Mouse (Mus musculus) frontal cortex, postnatal 36 days (tissue): Measurements from ENCODE around the gene Tlx3.

Experiments used
- DNase-seq, 2 experiments: peaks; one replicate each; pipeline ENCODE4 v3.0.0; 2022; ENCODE audit warnings: low spot score in 2 of 2

Tlx3 gene

GRCm38 (mm10) chr11:33203383-33204328 lies at the start of gene Tlx3:
Tlx3 (minus strand) TSS chr11:33203589.
- peak in 1 of 2 experiments; percentile 44 for DNase-seq

GRCm38 (mm10) chr11:33240295-33240694 lies 36.9 kb upstream of the Tlx3 start:
- no peak for DNase-seq

- DNase-seq: no peak
Observed at GRCm38 (mm10) chr11:33234134-33234533, 30.7 kb upstream of the Tlx3 start.

- DNase-seq: no peak
Observed at GRCm38 (mm10) chr11:33232056-33232455, 28.7 kb upstream of the Tlx3 start.

- DNase-seq: no peak
Observed at GRCm38 (mm10) chr11:33228186-33228585, 24.8 kb upstream of the Tlx3 start.

- DNase-seq: no peak
Observed at GRCm38 (mm10) chr11:33226516-33226915, 23.1 kb upstream of the Tlx3 start.

- DNase-seq: peak in 1 of 2 experiments; percentile 47
Observed at GRCm38 (mm10) chr11:33221566-33222365, 18.4 kb upstream of the Tlx3 start.

GRCm38 (mm10) chr11:33220763-33221162 lies 17.4 kb upstream of the Tlx3 start:
- DNase-seq: no peak

- no peak for DNase-seq
Observed at GRCm38 (mm10) chr11:33217384-33218079, 14.1 kb upstream of the Tlx3 start.

- DNase-seq: no peak
Observed at GRCm38 (mm10) chr11:33207411-33207810, 4.0 kb upstream of the Tlx3 start.

GRCm38 (mm10) chr11:33204966-33205365 lies 1.6 kb upstream of the Tlx3 start:
- DNase-seq: no peak

GRCm38 (mm10) chr11:33204329-33204705 lies 928 bp upstream of the Tlx3 start:
- no peak for DNase-seq

GRCm38 (mm10) chr11:33202972-33203371 lies 417 bp downstream of the Tlx3 start:
- DNase-seq: no peak

GRCm38 (mm10) chr11:33202296-33202695 lies 1.1 kb downstream of the Tlx3 start:
- DNase-seq: no peak

- no peak for DNase-seq
Observed at GRCm38 (mm10) chr11:33201626-33202010, 1.8 kb downstream of the Tlx3 start.

GRCm38 (mm10) chr11:33200764-33201625 lies 2.4 kb downstream of the Tlx3 start:
- no peak for DNase-seq

GRCm38 (mm10) chr11:33199906-33200763 lies 3.3 kb downstream of the Tlx3 start:
- no peak for DNase-seq

- DNase-seq: no peak
Observed at GRCm38 (mm10) chr11:33199117-33199514, 4.3 kb downstream of the Tlx3 start.

- no peak for DNase-seq
Observed at GRCm38 (mm10) chr11:33198351-33199116, 4.9 kb downstream of the Tlx3 start.
